Mouse (Mus musculus): ENCODE results near the gene Ms4a14. TPM values are rescaled to one million over a fixed set of nuclear protein-coding genes. Genes with fewer than 3 reads are reported as not detected.
"Not testable (repeated sequence)": the region's sequence is repeated elsewhere in the genome, so short reads cannot be mapped to it uniquely, and the experiment has no call there.

Gene Ms4a14
- polyA plus RNA-seq, 1 experiment from 2014 or later, result not detected

GRCm38 (mm10) chr19:11298939-11299338 is 15.3 kb downstream of the Ms4a14 start:
- ATAC-seq (ENCODE audit: low FRiP score), result no peak
- 41% methylated on average over 2 of the region's 2 CpGs for WGBS
- no peak overlapping the region for H3K4me2 ChIP-seq
- no peaks in the 10 kb centered on the region for H3K4me1 ChIP-seq
- no peak overlapping the region for H3K4me3 ChIP-seq (replicated peaks)
- no peaks in the 10 kb centered on the region for H3K9me3 ChIP-seq
- H3K27ac ChIP-seq, result no peak overlapping the region
- no peaks in the 10 kb centered on the region for H3K27me3 ChIP-seq
- no peak overlapping the region for H3K9ac ChIP-seq
- H3K36me3 ChIP-seq (replicated peaks), result no peaks in the 10 kb centered on the region

- H3K27ac ChIP-seq; H3K4me1 ChIP-seq; H3K36me3 ChIP-seq (replicated peaks); H3K27me3 ChIP-seq; ATAC-seq (ENCODE audit: low FRiP score); H3K9ac ChIP-seq; H3K9me3 ChIP-seq: not testable (repeated sequence)
- 4% methylated on average over 3 of the region's 3 CpGs for WGBS
- peak overlapping the region; percentile 52 for H3K4me2 ChIP-seq
- peak overlapping the region; percentile 36 for H3K4me3 ChIP-seq (replicated peaks)
These were observed 20.6 kb downstream of the Ms4a14 start for GRCm38 (mm10) chr19:11293616-11294015.

- H3K27me3 ChIP-seq, result no peaks in the 10 kb centered on the region
- ATAC-seq (ENCODE audit: low FRiP score), result no peak
- WGBS, result 9% methylated on average over 12 of the region's 12 CpGs
- peak overlapping the region; percentile 36 for H3K4me3 ChIP-seq (replicated peaks)
- H3K4me1 ChIP-seq, result no peaks in the 10 kb centered on the region
- H3K27ac ChIP-seq, result no peak overlapping the region
- no peaks in the 10 kb centered on the region for H3K9me3 ChIP-seq
- peak overlapping the region; percentile 25; the same call in 1 of the 2 replicates for H3K9ac ChIP-seq
- no peaks in the 10 kb centered on the region for H3K36me3 ChIP-seq (replicated peaks)
- H3K4me2 ChIP-seq, result peak overlapping the region; percentile 52
These were observed 21.3 kb downstream of the Ms4a14 start for GRCm38 (mm10) chr19:11292990-11293389.

GRCm38 (mm10) chr19:11283773-11284172 is 30.5 kb downstream of the Ms4a14 start, which contains the start of gene Ms4a5:
Gene Ms4a5, minus strand, starts transcription at chr19:11283873.
- H3K9ac ChIP-seq, result no peak within 1 kb of the TSS
- H3K36me3 ChIP-seq (replicated peaks), result no peaks in the 10 kb centered on the region
- ATAC-seq (ENCODE audit: low FRiP score), result no peak
- H3K4me2 ChIP-seq, result no peak within 1 kb of the TSS
- no peak within 1 kb of the TSS for H3K4me3 ChIP-seq (replicated peaks)
- H3K9me3 ChIP-seq, result no peaks in the 10 kb centered on the region
- no peaks in the 10 kb centered on the region for H3K27me3 ChIP-seq
- WGBS, result 96% methylated on average over 2 of the region's 2 CpGs
- H3K27ac ChIP-seq, result no peak within 1 kb of the TSS
- H3K4me1 ChIP-seq, result no peaks in the 10 kb centered on the region

- 84% methylated on average over 3 of the region's 3 CpGs for WGBS
- no peak overlapping the region for H3K4me2 ChIP-seq
- no peak overlapping the region for H3K9ac ChIP-seq
- no peaks in the 10 kb centered on the region for H3K4me1 ChIP-seq
- ATAC-seq (ENCODE audit: low FRiP score), result no peak
- H3K4me3 ChIP-seq (replicated peaks), result no peak overlapping the region
- no peak overlapping the region for H3K27ac ChIP-seq
- no peaks in the 10 kb centered on the region for H3K36me3 ChIP-seq (replicated peaks)
- H3K9me3 ChIP-seq, result no peaks in the 10 kb centered on the region
- H3K27me3 ChIP-seq, result no peaks in the 10 kb centered on the region
These were observed 34.0 kb downstream of the Ms4a14 start for GRCm38 (mm10) chr19:11280223-11280622.

GRCm38 (mm10) chr19:11276431-11276830 is 37.8 kb downstream of the Ms4a14 start:
- Histone ChIP-seq H3K27me3 (no peaks in the 10 kb centered on the region), H3K4me2 (no peak overlapping the region), H3K9ac (no peak overlapping the region), H3K36me3 (replicated peaks) (no peaks in the 10 kb centered on the region), H3K9me3 (no peaks in the 10 kb centered on the region), H3K4me3 (replicated peaks) (no peak overlapping the region), H3K27ac (no peak overlapping the region), H3K4me1 (no peaks in the 10 kb centered on the region)
- WGBS, result 78% methylated on average over 5 of the region's 5 CpGs
- no peak for ATAC-seq (ENCODE audit: low FRiP score)

- Histone ChIP-seq H3K9me3 (no peaks in the 10 kb centered on the region), H3K4me2 (no peak overlapping the region), H3K4me1 (no peaks in the 10 kb centered on the region), H3K4me3 (replicated peaks) (no peak overlapping the region), H3K27ac (no peak overlapping the region), H3K36me3 (replicated peaks) (no peaks in the 10 kb centered on the region), H3K27me3 (no peaks in the 10 kb centered on the region), H3K9ac (no peak overlapping the region)
- ATAC-seq (ENCODE audit: low FRiP score), result no peak
- 84% methylated on average over 4 of the region's 4 CpGs for WGBS
These were observed 47.3 kb downstream of the Ms4a14 start for GRCm38 (mm10) chr19:11266956-11267355.

GRCm38 (mm10) chr19:11266052-11266845 is 48.0 kb downstream of the Ms4a14 start, which contains the start of gene Ms4a1:
Gene Ms4a1, minus strand, starts transcription at chr19:11266241.
- Histone ChIP-seq H3K9me3 (no peaks in the 10 kb centered on the region), H3K9ac (no peak within 1 kb of the TSS), H3K27me3 (no peaks in the 10 kb centered on the region), H3K4me3 (replicated peaks) (no peak within 1 kb of the TSS), H3K27ac (no peak within 1 kb of the TSS), H3K4me2 (no peak within 1 kb of the TSS), H3K36me3 (replicated peaks) (no peaks in the 10 kb centered on the region), H3K4me1 (no peaks in the 10 kb centered on the region)
- WGBS, result 90% methylated on average over 8 of the region's 8 CpGs
- no peak for ATAC-seq (ENCODE audit: low FRiP score)

- H3K9ac ChIP-seq, result no peak overlapping the region
- no peak overlapping the region for H3K27ac ChIP-seq
- WGBS, result 89% methylated on average over 9 of the region's 9 CpGs
- no peak for ATAC-seq (ENCODE audit: low FRiP score)
- no peaks in the 10 kb centered on the region for H3K27me3 ChIP-seq
- H3K4me1 ChIP-seq, result no peaks in the 10 kb centered on the region
- H3K4me3 ChIP-seq (replicated peaks), result no peak overlapping the region
- no peaks in the 10 kb centered on the region for H3K36me3 ChIP-seq (replicated peaks)
- no peak overlapping the region for H3K4me2 ChIP-seq
- H3K9me3 ChIP-seq, result no peaks in the 10 kb centered on the region
These were observed 49.6 kb downstream of the Ms4a14 start for GRCm38 (mm10) chr19:11264602-11265185.

GRCm38 (mm10) chr19:11263549-11263948 is 50.7 kb downstream of the Ms4a14 start:
- Histone ChIP-seq H3K27me3 (no peaks in the 10 kb centered on the region), H3K9ac (no peak overlapping the region), H3K4me2 (no peak overlapping the region), H3K9me3 (no peaks in the 10 kb centered on the region), H3K36me3 (replicated peaks) (no peaks in the 10 kb centered on the region), H3K27ac (no peak overlapping the region), H3K4me3 (replicated peaks) (no peak overlapping the region), H3K4me1 (no peaks in the 10 kb centered on the region)
- WGBS, result 91% methylated on average over 3 of the region's 3 CpGs
- no peak for ATAC-seq (ENCODE audit: low FRiP score)

- not testable (repeated sequence) for H3K4me3 ChIP-seq (replicated peaks); ATAC-seq (ENCODE audit: low FRiP score); H3K27me3 ChIP-seq; H3K4me2 ChIP-seq; H3K9me3 ChIP-seq; H3K9ac ChIP-seq; H3K36me3 ChIP-seq (replicated peaks); H3K27ac ChIP-seq; H3K4me1 ChIP-seq
- WGBS, result 85% methylated on average over 4 of the region's 4 CpGs
These were observed 51.3 kb downstream of the Ms4a14 start for GRCm38 (mm10) chr19:11262932-11263331.

- H3K9ac ChIP-seq, result no peak overlapping the region
- no peaks in the 10 kb centered on the region for H3K27me3 ChIP-seq
- no peak overlapping the region for H3K4me2 ChIP-seq
- 95% methylated on average over 2 of the region's 2 CpGs for WGBS
- no peaks in the 10 kb centered on the region for H3K9me3 ChIP-seq
- no peaks in the 10 kb centered on the region for H3K4me1 ChIP-seq
- H3K4me3 ChIP-seq (replicated peaks), result no peak overlapping the region
- no peak overlapping the region for H3K27ac ChIP-seq
- ATAC-seq (ENCODE audit: low FRiP score), result no peak
- no peaks in the 10 kb centered on the region for H3K36me3 ChIP-seq (replicated peaks)
These were observed 52.7 kb downstream of the Ms4a14 start for GRCm38 (mm10) chr19:11261522-11261921.

Data from forebrain, embryonic 12.5 days (tissue).